Comparison of ENCODE assay signal across 16 mouse cellular contexts in the genomic region with DNA sequence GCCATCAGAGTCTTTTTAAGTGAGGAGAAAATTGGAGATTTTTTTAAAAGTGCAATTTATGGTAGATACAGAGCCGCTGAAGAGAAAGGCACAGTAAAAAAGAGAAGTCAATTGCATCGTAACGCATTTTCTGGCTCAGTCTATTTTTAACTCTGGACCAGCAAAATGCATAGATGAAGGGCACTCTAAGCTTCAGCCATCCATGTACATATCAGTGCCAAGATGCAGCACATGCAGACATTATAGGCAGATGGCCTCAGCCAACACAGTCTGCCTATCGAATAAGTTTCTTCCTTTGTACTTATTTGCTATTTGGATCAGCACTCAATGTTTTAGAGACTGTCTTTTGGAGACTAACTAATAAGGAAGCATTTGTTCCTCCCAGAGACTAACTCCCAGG.
"Had no signal": no experiment of that assay in that cellular context is flagged by ENCODE, and none has a peak within 500 bp of the region (broad histone marks: within the 10 kb centered on the region; RNA-seq: fewer than 3 reads in every experiment).

No protein-coding gene starts in this region.

- H3K27ac ChIP-seq: kidney, postnatal 0 days; limb, embryonic 15.5 days; liver, embryonic 12.5 days; midbrain, embryonic 10.5 days; midbrain, embryonic 15.5 days; neural tube, embryonic 13.5 days had no signal

- H3K4me3 ChIP-seq: limb, embryonic 15.5 days; liver, embryonic 12.5 days; midbrain, embryonic 10.5 days; midbrain, embryonic 15.5 days; neural tube, embryonic 13.5 days had no signal

- H3K9me3 ChIP-seq: limb, embryonic 15.5 days; liver, embryonic 12.5 days; midbrain, embryonic 10.5 days; midbrain, embryonic 15.5 days; neural tube, embryonic 13.5 days had no signal

- H3K4me1 ChIP-seq: liver, embryonic 12.5 days; midbrain, embryonic 10.5 days; midbrain, embryonic 15.5 days; neural tube, embryonic 13.5 days had no signal

- H3K9ac ChIP-seq: limb, embryonic 15.5 days; liver, embryonic 12.5 days; lung, embryonic 14.5 days; midbrain, embryonic 15.5 days; neural tube, embryonic 13.5 days had no signal

- H3K27me3 ChIP-seq: limb, embryonic 15.5 days; liver, embryonic 12.5 days; midbrain, embryonic 15.5 days; neural tube, embryonic 13.5 days had no signal

- H3K4me2 ChIP-seq: limb, embryonic 15.5 days; liver, embryonic 12.5 days; lung, embryonic 14.5 days; midbrain, embryonic 15.5 days; neural tube, embryonic 13.5 days had no signal

- DNase-seq: kidney, adult 9 months; kidney, postnatal 36 days; layer of hippocampus, postnatal 36 days; lung, embryonic 14.5 days; lung, postnatal 10 days; lung, postnatal 4 days; retina, postnatal 1 day; right cerebral cortex, postnatal 4 days; spleen, adult 18-20 months; thymus, postnatal 4 days had no signal

- H3K36me3 ChIP-seq: limb, embryonic 15.5 days; liver, embryonic 12.5 days; midbrain, embryonic 10.5 days; midbrain, embryonic 15.5 days; neural tube, embryonic 13.5 days had no signal

- ATAC-seq: liver, embryonic 12.5 days; midbrain, embryonic 15.5 days had no signal
